Mouse (Mus musculus) right cerebral cortex, adult 18-20 months (tissue): ENCODE measurements around the gene Praf2.
"Not testable (repeated sequence)": the region's sequence is repeated elsewhere in the genome, so short reads cannot be mapped to it uniquely, and the experiment has no call there.

ENCODE experiments used
- DNase-seq: peaks from one replicate; pipeline ENCODE4 v3.0.0; 2022; ENCODE audit warnings: mixed read lengths

Praf2 gene

GRCm38 (mm10) chrX:7740082-7740819, 12.0 kb downstream of the Praf2 start:
- DNase-seq: no peak

GRCm38 (mm10) chrX:7741103-7741502, 12.9 kb downstream of the Praf2 start:
- no peak for DNase-seq

- no peak for DNase-seq
These were observed 15.2 kb downstream of the Praf2 start for GRCm38 (mm10) chrX:7743470-7743869.

GRCm38 (mm10) chrX:7744940-7745339, 16.7 kb downstream of the Praf2 start:
- DNase-seq: no peak

GRCm38 (mm10) chrX:7745429-7745828, 17.2 kb downstream of the Praf2 start:
- DNase-seq: no peak

GRCm38 (mm10) chrX:7750432-7751116, 22.3 kb downstream of the Praf2 start, which contains the start of gene Ccdc120:
TSS of gene Ccdc120 (minus strand) at chrX:7750905.
- DNase-seq: peak; percentile 82

- not testable (repeated sequence) for DNase-seq
These were observed 25.4 kb downstream of the Praf2 start for GRCm38 (mm10) chrX:7753627-7754026.

- peak; percentile 93 for DNase-seq
These were observed 34.1 kb downstream of the Praf2 start, which contains the start of gene Tfe3 for GRCm38 (mm10) chrX:7762137-7762920. TSS of gene Tfe3 (plus strand) at chrX:7762560.

- no peak for DNase-seq
These were observed 34.6 kb downstream of the Praf2 start for GRCm38 (mm10) chrX:7762921-7763197.

- DNase-seq: peak; percentile 10
These were observed 35.6 kb downstream of the Praf2 start for GRCm38 (mm10) chrX:7763631-7764393.

- DNase-seq: no peak
These were observed 36.5 kb downstream of the Praf2 start for GRCm38 (mm10) chrX:7764657-7765280.

- DNase-seq: no peak
These were observed 37.0 kb downstream of the Praf2 start for GRCm38 (mm10) chrX:7765281-7765670.

GRCm38 (mm10) chrX:7765764-7766163, 37.5 kb downstream of the Praf2 start:
- DNase-seq: peak; percentile 42

GRCm38 (mm10) chrX:7769302-7770017, 41.2 kb downstream of the Praf2 start:
- DNase-seq: no peak

- no peak for DNase-seq
These were observed 44.5 kb downstream of the Praf2 start for GRCm38 (mm10) chrX:7772766-7773165.

GRCm38 (mm10) chrX:7775501-7776205, 47.4 kb downstream of the Praf2 start:
- DNase-seq: no peak

GRCm38 (mm10) chrX:7776329-7777082, 48.3 kb downstream of the Praf2 start:
- DNase-seq: no peak

- DNase-seq: no peak
These were observed 50.4 kb downstream of the Praf2 start for GRCm38 (mm10) chrX:7778450-7779244.

GRCm38 (mm10) chrX:7779294-7779693, 51.1 kb downstream of the Praf2 start:
- DNase-seq: no peak
